Mouse (Mus musculus) kidney, adult 9 months (tissue): ENCODE results near the gene Lrtm1.

Experiments used
- DNase-seq: peaks from one replicate; pipeline ENCODE4 v3.0.0; 2022

Gene Lrtm1

GRCm38 (mm10) chr14:29017883-29018282 is at the start of gene Lrtm1:
Lrtm1 (plus strand) TSS chr14:29018208.
- no peak for DNase-seq

GRCm38 (mm10) chr14:28969247-28969646 is 48.8 kb upstream of the Lrtm1 start:
- DNase-seq = no peak

- peak; percentile 49 for DNase-seq
Observed at GRCm38 (mm10) chr14:28972620-28973019, 45.4 kb upstream of the Lrtm1 start.

- no peak for DNase-seq
Observed at GRCm38 (mm10) chr14:28979230-28979629, 38.8 kb upstream of the Lrtm1 start.

- DNase-seq = no peak
Observed at GRCm38 (mm10) chr14:28980482-28980881, 37.5 kb upstream of the Lrtm1 start.

GRCm38 (mm10) chr14:28984276-28984675 is 33.7 kb upstream of the Lrtm1 start:
- no peak for DNase-seq

GRCm38 (mm10) chr14:28988211-28988900 is 29.7 kb upstream of the Lrtm1 start:
- DNase-seq = peak; percentile 97

GRCm38 (mm10) chr14:28996569-28996968 is 21.4 kb upstream of the Lrtm1 start:
- peak; percentile 45 for DNase-seq

- DNase-seq = no peak
Observed at GRCm38 (mm10) chr14:29005228-29005840, 12.7 kb upstream of the Lrtm1 start.

- no peak for DNase-seq
Observed at GRCm38 (mm10) chr14:29009644-29010043, 8.4 kb upstream of the Lrtm1 start.

- DNase-seq = no peak
Observed at GRCm38 (mm10) chr14:29013161-29013560, 4.8 kb upstream of the Lrtm1 start.

- no peak for DNase-seq
Observed at GRCm38 (mm10) chr14:29014680-29015079, 3.3 kb upstream of the Lrtm1 start.

GRCm38 (mm10) chr14:29015896-29016295 is 2.1 kb upstream of the Lrtm1 start:
- DNase-seq = peak; percentile 82

- DNase-seq = no peak
Observed at GRCm38 (mm10) chr14:29018316-29019000, 450 bp downstream of the Lrtm1 start.

GRCm38 (mm10) chr14:29021295-29021694 is 3.3 kb downstream of the Lrtm1 start:
- no peak for DNase-seq

- DNase-seq = no peak
Observed at GRCm38 (mm10) chr14:29023246-29023645, 5.2 kb downstream of the Lrtm1 start.

- no peak for DNase-seq
Observed at GRCm38 (mm10) chr14:29025335-29025734, 7.3 kb downstream of the Lrtm1 start.

- no peak for DNase-seq
Observed at GRCm38 (mm10) chr14:29027276-29027675, 9.3 kb downstream of the Lrtm1 start.

GRCm38 (mm10) chr14:29028391-29029106 is 10.5 kb downstream of the Lrtm1 start:
- no peak for DNase-seq

- DNase-seq = no peak
Observed at GRCm38 (mm10) chr14:29029107-29029469, 11.1 kb downstream of the Lrtm1 start.

- no peak for DNase-seq
Observed at GRCm38 (mm10) chr14:29029896-29030420, 11.9 kb downstream of the Lrtm1 start.

GRCm38 (mm10) chr14:29030519-29030918 is 12.5 kb downstream of the Lrtm1 start:
- DNase-seq = no peak

- DNase-seq = no peak
Observed at GRCm38 (mm10) chr14:29031858-29032395, 13.9 kb downstream of the Lrtm1 start.
